Mouse (Mus musculus) lung, embryonic 14.5 days (tissue): ENCODE measurements around the gene Gm1113. TPM values are rescaled to one million over a fixed set of nuclear protein-coding genes. Genes with fewer than 3 reads are reported as not detected.

Experiments
- ATAC-seq: fragments of 200-750 bp; cut with Nextera tagmentation; 2 replicates; pipeline ENCODE4 v1.8.0; 2017; ENCODE audit warnings: mild to moderate bottlenecking, moderate TSS enrichment, moderate library complexity; ENCODE audit not compliant: insufficient read depth
- DNase-seq: peaks from one replicate; pipeline ENCODE4 v3.0.0-alpha.2; 2015
- H3K27ac ChIP-seq: fragments of 300-500 bp; sonication (generic); 2 replicates; pipeline ENCODE4 v1.5.1; 2014; ENCODE audit warnings: low read depth, mild to moderate bottlenecking, moderate library complexity
- H3K27me3 ChIP-seq: fragments of 300-500 bp; sonication (generic); 2 replicates; pipeline ENCODE4 v1.6.1; 2014; ENCODE audit warnings: low read length, control low read depth; ENCODE audit not compliant: insufficient read depth
- H3K36me3 ChIP-seq: fragments of 300-500 bp; sonication (generic); 2 replicates; pipeline ENCODE4 v1.6.1; 2014; ENCODE audit warnings: control low read depth; ENCODE audit not compliant: insufficient read depth
- H3K4me1 ChIP-seq: fragments of 300-500 bp; sonication (generic); 2 replicates; pipeline ENCODE4 v1.6.1; 2014; ENCODE audit warnings: antibody characterized with exemption, control low read depth; ENCODE audit not compliant: insufficient read depth
- H3K4me2 ChIP-seq: fragments of 300-500 bp; sonication (generic); 2 replicates; pipeline ENCODE4 v1.6.1; 2014; ENCODE audit warnings: mild to moderate bottlenecking
- H3K4me3 ChIP-seq: fragments of 300-500 bp; sonication (generic); 2 replicates; pipeline ENCODE4 v1.5.1; 2014; ENCODE audit warnings: low read depth, low read length
- H3K9ac ChIP-seq: fragments of 300-500 bp; sonication (generic); 2 replicates; pipeline ENCODE4 v1.6.1; 2014
- H3K9me3 ChIP-seq: fragments of 300-500 bp; sonication (generic); 2 replicates; pipeline ENCODE4 v1.6.1; 2016; ENCODE audit warnings: low read depth, low read length, control low read depth
- CTCF ChIP-seq: IDR thresholded peaks from 2 replicates; pipeline ENCODE4 v1.5.1; 2016; ENCODE audit warnings: antibody characterized with exemption, low read depth
- WGBS: fragments of 180-500 bp; shearing (Covaris S2); extraction: QIAGEN DNeasy Blood & Tissue Kit; methylation state at CpG from one replicate; pipeline ENCODE4 v1.1.7; 2014; 5-methylcytosine and 5-hydroxymethylcytosine counted together
- polyA plus RNA-seq: library from polyadenylated mRNA; unstranded; fragments of >200 nt; fragmentation: Nextera tagmentation; extraction: Ambion mirVana; gene quantifications from 2 replicates; pipeline ENCODE4 v1.2.1, GENCODE M21; 2014

Gene Gm1113
- polyA plus RNA-seq, 1 experiment from 2014 or later = not detected

DNA sequence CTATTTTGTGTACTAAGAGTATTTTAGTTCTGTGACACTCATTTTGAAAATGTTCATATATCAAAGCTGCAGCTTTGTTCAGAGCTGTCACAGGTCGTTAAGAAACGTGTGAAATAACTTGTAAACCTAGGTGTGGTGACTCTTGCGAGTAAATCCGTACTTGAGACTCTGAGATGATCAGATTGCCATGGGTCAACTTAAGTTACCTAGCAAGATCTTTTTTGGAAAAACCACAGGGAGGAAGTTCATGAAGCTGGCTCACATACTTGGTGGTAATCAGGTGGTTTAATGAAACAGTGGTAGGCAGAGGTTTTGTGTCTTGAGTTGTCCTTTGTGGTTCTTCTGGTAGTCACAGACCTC is 24.4 kb downstream of the Gm1113 start:
- H3K4me1 ChIP-seq = no peaks in the 10 kb centered on the region
- H3K9ac ChIP-seq = no peak overlapping the region
- no peak for ATAC-seq
- H3K27ac ChIP-seq = peak overlapping the region; percentile 60
- no peak for TF ChIP-seq CTCF
- peaks cover 21% of the 10 kb centered on the region for H3K36me3 ChIP-seq
- no peaks in the 10 kb centered on the region for H3K27me3 ChIP-seq
- no peaks in the 10 kb centered on the region for H3K9me3 ChIP-seq
- 60% methylated on average over 4 of the region's 4 CpGs for WGBS
- no peak overlapping the region for H3K4me3 ChIP-seq
- 0 out of 2 replicates have a peak overlapping the region, but pooled peaks have one; percentile 24 for H3K4me2 ChIP-seq
- DNase-seq = no peak

DNA sequence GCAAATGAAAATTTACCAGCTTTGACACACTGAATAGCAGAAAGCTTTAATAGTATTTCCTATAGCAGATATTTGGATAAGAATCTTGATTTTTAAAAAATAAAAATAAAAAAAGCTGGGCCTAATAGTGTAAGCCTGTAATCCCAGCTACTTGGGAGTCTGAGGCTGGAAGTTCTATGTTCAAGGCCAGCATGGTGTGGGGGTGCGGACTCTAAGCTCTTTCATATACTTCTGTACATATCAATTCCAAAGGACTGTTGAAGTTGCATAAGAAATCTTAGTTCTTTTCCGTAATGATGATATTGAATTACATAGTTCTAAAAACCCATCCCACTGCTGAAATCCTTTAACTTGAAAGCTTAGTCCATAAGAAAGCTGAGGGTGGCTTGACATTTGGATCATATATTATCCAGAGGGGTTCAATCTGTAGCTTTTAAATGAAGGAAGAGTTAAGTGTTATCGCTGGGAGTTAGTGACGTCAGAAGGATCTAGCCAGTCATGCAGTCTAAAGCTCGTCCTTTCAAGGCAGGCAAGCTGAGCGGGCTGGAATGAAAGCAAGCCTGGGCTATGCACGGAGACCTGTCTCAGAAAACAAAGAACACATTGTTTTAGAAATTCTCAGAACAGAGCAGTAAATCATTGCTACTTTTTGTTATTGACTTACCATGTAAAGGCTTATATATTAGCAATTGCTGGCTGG is 24.9 kb downstream of the Gm1113 start:
- H3K4me2 ChIP-seq = no peak overlapping the region
- H3K27ac ChIP-seq = peak overlapping the region; percentile 60
- H3K4me1 ChIP-seq = no peaks in the 10 kb centered on the region
- 57% methylated on average over 7 of the region's 7 CpGs for WGBS
- DNase-seq (peak; percentile 57), ATAC-seq (peak; percentile 80)
- H3K4me3 ChIP-seq = no peak overlapping the region
- H3K36me3 ChIP-seq = peaks cover 17% of the 10 kb centered on the region
- H3K9me3 ChIP-seq = no peaks in the 10 kb centered on the region
- H3K27me3 ChIP-seq = no peaks in the 10 kb centered on the region
- no peak for TF ChIP-seq CTCF
- H3K9ac ChIP-seq = no peak overlapping the region

- TF ChIP-seq CTCF = no peak
- H3K4me3 ChIP-seq = no peak overlapping the region
- no peaks in the 10 kb centered on the region for H3K9me3 ChIP-seq
- no peaks in the 10 kb centered on the region for H3K4me1 ChIP-seq
- ATAC-seq (no peak), DNase-seq (no peak)
- H3K36me3 ChIP-seq = peaks cover 24% of the 10 kb centered on the region
- H3K4me2 ChIP-seq = no peak overlapping the region
- H3K27ac ChIP-seq = no peak overlapping the region
- WGBS = 83% methylated on average over 11 of the region's 11 CpGs
- H3K27me3 ChIP-seq = no peaks in the 10 kb centered on the region
- no peak overlapping the region for H3K9ac ChIP-seq
Observed at GRCm38 (mm10) chr9:35491109-35491866, 26.8 kb downstream of the Gm1113 start.

DNA sequence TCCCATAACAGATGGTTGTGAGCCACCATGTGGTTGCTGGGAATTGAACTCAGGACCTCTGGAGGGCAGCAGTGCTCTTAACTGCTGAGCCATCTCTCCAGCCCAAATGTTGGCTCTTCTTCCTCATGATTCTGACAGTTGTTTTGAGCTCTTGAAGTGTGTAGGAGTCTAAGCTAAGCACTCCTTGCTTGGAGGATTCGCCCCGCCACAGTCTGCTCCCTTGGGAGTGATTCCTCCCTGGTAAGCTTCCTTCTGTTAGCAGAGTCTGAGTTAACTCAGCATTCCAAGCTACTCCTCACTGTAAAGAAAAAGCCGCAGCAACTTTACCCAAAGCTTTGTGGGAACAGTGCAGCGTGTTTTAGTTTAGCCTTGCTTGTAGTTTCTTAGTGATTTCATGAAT is 29.6 kb downstream of the Gm1113 start:
- no peak overlapping the region for H3K9ac ChIP-seq
- no peaks in the 10 kb centered on the region for H3K27me3 ChIP-seq
- DNase-seq (no peak), ATAC-seq (no peak)
- no peak overlapping the region for H3K4me3 ChIP-seq
- no peaks in the 10 kb centered on the region for H3K4me1 ChIP-seq
- H3K36me3 ChIP-seq = peaks cover 34% of the 10 kb centered on the region
- no peaks in the 10 kb centered on the region for H3K9me3 ChIP-seq
- no peak overlapping the region for H3K4me2 ChIP-seq
- H3K27ac ChIP-seq = no peak overlapping the region
- WGBS = 86% methylated on average over 4 of the region's 4 CpGs
- TF ChIP-seq CTCF = no peak

DNA sequence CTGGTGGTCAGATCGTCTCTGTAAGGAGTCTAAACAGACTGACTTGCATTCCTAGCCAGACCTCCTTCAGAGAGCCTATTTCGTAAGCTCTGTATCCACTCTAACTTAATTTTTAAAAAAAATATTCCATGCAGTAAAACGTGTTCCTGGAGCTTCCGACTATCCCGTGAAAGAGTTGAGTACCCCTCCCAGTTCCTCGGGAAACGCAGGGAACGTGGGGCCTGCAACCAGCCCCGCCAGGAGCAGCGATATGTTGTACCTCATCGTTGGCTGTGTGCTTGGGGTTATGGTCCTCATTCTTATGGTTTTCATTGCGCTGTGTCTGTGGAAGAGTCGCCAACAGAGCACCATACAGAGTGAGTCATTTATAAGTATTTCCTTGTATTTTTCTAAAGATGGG is 31.5 kb downstream of the Gm1113 start:
- no peaks in the 10 kb centered on the region for H3K9me3 ChIP-seq
- H3K36me3 ChIP-seq = peaks cover 38% of the 10 kb centered on the region
- H3K4me2 ChIP-seq = no peak overlapping the region
- DNase-seq (no peak), ATAC-seq (no peak)
- no peak overlapping the region for H3K9ac ChIP-seq
- TF ChIP-seq CTCF = no peak
- H3K27me3 ChIP-seq = no peaks in the 10 kb centered on the region
- no peak overlapping the region for H3K4me3 ChIP-seq
- H3K27ac ChIP-seq = no peak overlapping the region
- 77% methylated on average over 13 of the region's 13 CpGs for WGBS
- no peaks in the 10 kb centered on the region for H3K4me1 ChIP-seq

DNA sequence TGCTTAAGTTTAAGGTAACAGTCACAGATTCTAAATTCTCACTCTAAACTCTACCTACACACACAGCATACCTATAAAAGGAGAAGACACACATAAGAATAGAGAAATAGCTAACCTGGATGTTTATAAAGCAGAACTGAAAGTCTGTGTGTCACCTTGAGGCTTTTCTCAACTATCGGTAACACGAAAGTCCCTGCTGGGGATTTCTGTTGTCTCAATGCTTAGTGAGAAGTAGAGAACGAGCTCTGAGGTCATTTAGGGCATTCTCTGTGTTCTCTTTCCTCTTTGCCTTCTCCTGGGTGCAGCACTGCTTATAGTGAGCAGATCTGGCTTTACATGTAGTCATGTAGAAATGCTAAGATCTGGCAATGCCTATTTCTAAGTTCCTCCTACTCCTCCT is 34.1 kb downstream of the Gm1113 start:
- H3K27me3 ChIP-seq = no peaks in the 10 kb centered on the region
- H3K27ac ChIP-seq = no peak overlapping the region
- H3K36me3 ChIP-seq = peaks cover 29% of the 10 kb centered on the region; the same call in 1 of the 2 replicates

GRCm38 (mm10) chr9:35482014-35482898 is 35.8 kb downstream of the Gm1113 start:
- H3K4me2 ChIP-seq = no peak overlapping the region
- 51% methylated on average over 13 of the region's 13 CpGs for WGBS
- TF ChIP-seq CTCF = no peak
- no peaks in the 10 kb centered on the region for H3K9me3 ChIP-seq
- no peak overlapping the region for H3K4me3 ChIP-seq
- peaks cover 24% of the 10 kb centered on the region; the same call in 1 of the 2 replicates for H3K36me3 ChIP-seq
- no peaks in the 10 kb centered on the region for H3K27me3 ChIP-seq
- peak; percentile 60 for DNase-seq
- no peak for ATAC-seq
- no peak overlapping the region for H3K9ac ChIP-seq
- H3K27ac ChIP-seq = no peak overlapping the region
- no peaks in the 10 kb centered on the region for H3K4me1 ChIP-seq

More for the DNA sequence above, 34.1 kb downstream of the Gm1113 start:
- DNase-seq (no peak), ATAC-seq (no peak)
- Histone ChIP-seq H3K9me3 (no peaks in the 10 kb centered on the region), H3K4me1 (no peaks in the 10 kb centered on the region), H3K4me2 (no peak overlapping the region), H3K9ac (no peak overlapping the region), H3K4me3 (no peak overlapping the region)
- 89% methylated on average over 3 of the region's 3 CpGs for WGBS
- TF ChIP-seq CTCF = no peak
